Mouse (Mus musculus) limb, embryonic 11.5 days (tissue): ENCODE measurements around the gene Tufm. TPM values are rescaled to one million over a fixed set of nuclear protein-coding genes. Genes with fewer than 3 reads are reported as not detected.

Experiments used
- ATAC-seq: fragments of 200-750 bp; cut with Nextera tagmentation; 2 replicates; pipeline ENCODE4 v1.8.0; 2017; ENCODE audit warnings: low read depth; ENCODE audit not compliant: insufficient number of reproducible peaks, low FRiP score, low TSS enrichment
- DNase-seq: peaks from one replicate; pipeline ENCODE4 v3.0.0-alpha.2; 2015; ENCODE audit warnings: low spot score
- H3K27ac ChIP-seq: fragments of 300-500 bp; sonication (generic); replicated peaks from 2 replicates; pipeline ENCODE4 v1.5.1; 2014; ENCODE audit warnings: low read depth, mild to moderate bottlenecking, low read length
- H3K27me3 ChIP-seq: fragments of 300-500 bp; sonication (generic); 2 replicates; pipeline ENCODE4 v1.6.1; 2014; ENCODE audit warnings: mild to moderate bottlenecking, low read length, mixed read lengths; ENCODE audit not compliant: control insufficient read depth, insufficient read depth
- H3K36me3 ChIP-seq: fragments of 300-500 bp; sonication (generic); 2 replicates; pipeline ENCODE4 v1.6.1; 2014; ENCODE audit warnings: mild to moderate bottlenecking, low read length, moderate library complexity, mixed read lengths; ENCODE audit not compliant: control insufficient read depth, insufficient read depth
- H3K4me1 ChIP-seq: fragments of 300-500 bp; sonication (generic); 2 replicates; pipeline ENCODE4 v1.6.1; 2014; ENCODE audit warnings: low read length, mixed read lengths; ENCODE audit not compliant: control insufficient read depth, insufficient read depth
- H3K4me2 ChIP-seq: fragments of 300-500 bp; sonication (generic); 2 replicates; pipeline ENCODE4 v1.6.1; 2014; ENCODE audit warnings: low read depth, mild to moderate bottlenecking, moderate library complexity; ENCODE audit not compliant: severe bottlenecking
- H3K4me3 ChIP-seq: fragments of 300-500 bp; sonication (generic); 2 replicates; pipeline ENCODE4 v1.5.1; 2014; ENCODE audit warnings: low read depth, low read length
- H3K9ac ChIP-seq: fragments of 300-500 bp; sonication (generic); 2 replicates; pipeline ENCODE4 v1.6.1; 2014; ENCODE audit warnings: mild to moderate bottlenecking, low read length
- H3K9me3 ChIP-seq: fragments of 300-500 bp; sonication (generic); 2 replicates; pipeline ENCODE4 v1.6.1; 2016; ENCODE audit warnings: low read length; ENCODE audit not compliant: control insufficient read depth
- WGBS: fragments of 180-500 bp; shearing (Covaris S2); extraction: QIAGEN DNeasy Blood & Tissue Kit; methylation state at CpG from one replicate; pipeline ENCODE4 v1.1.7; 2014; 5-methylcytosine and 5-hydroxymethylcytosine counted together
- polyA plus RNA-seq: library from polyadenylated mRNA; unstranded; fragments of >200 nt; fragmentation: Nextera tagmentation; extraction: Ambion mirVana; gene quantifications from 2 replicates; pipeline ENCODE4 v1.2.1, GENCODE M21; 2014

Tufm gene
- polyA plus RNA-seq, 1 experiment from 2014 or later: 165 TPM

DNA sequence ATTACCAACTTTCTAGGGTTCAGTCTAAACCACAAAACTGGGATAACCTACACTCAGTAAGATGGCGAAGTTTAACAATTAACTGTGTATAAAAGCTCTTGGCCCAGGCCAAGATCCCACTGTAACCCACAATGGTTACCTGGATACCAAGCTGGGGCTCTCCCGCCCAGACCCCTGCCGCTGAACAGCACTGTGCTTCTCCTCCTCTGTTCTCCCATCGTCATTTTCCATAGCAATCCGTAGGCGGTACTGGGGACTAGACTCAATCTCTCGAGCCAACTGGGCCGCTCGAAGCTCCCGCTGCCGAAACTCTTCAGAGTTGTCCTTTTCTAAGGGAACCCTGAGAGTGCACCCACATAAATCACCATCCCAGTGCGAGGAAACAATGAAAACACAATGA is 10.8 kb downstream of the Tufm start:
- Histone ChIP-seq H3K4me2 (no peak overlapping the region), H3K4me1 (no peaks in the 10 kb centered on the region), H3K4me3 (no peak overlapping the region), H3K27me3 (no peaks in the 10 kb centered on the region), H3K27ac (no peak overlapping the region), H3K36me3 (peaks cover 62% of the 10 kb centered on the region), H3K9me3 (no peaks in the 10 kb centered on the region), H3K9ac (no peak overlapping the region)
- WGBS: 93% methylated on average over 12 of the region's 12 CpGs
- DNase-seq (no peak), ATAC-seq (no peak)

DNA sequence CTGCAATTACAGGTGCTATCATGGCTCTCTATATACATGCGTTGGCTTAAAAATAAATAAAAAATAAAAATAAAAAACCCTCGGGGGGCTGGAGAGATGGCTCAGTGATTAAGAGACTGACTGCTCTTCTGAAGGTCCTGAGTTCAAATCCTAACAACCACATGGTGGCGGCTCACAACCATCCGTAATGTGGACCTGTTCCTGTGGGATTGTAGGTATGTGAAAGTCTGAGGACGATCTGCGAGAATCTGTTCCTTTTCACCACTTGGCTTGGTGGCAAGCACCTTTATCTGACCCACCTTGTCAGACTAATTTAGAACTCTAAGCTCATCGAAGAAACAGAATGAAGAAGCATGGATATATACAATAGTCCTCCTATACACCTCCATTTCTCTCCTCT is 12.3 kb downstream of the Tufm start:
- no peak for DNase-seq
- WGBS: 93% methylated on average over 7 of the region's 7 CpGs
- no peak overlapping the region for H3K27ac ChIP-seq
- no peaks in the 10 kb centered on the region for H3K27me3 ChIP-seq
- no peaks in the 10 kb centered on the region for H3K4me1 ChIP-seq
- no peaks in the 10 kb centered on the region for H3K9me3 ChIP-seq
- no peak for ATAC-seq
- no peak overlapping the region for H3K4me3 ChIP-seq
- H3K9ac ChIP-seq: no peak overlapping the region
- H3K4me2 ChIP-seq: no peak overlapping the region
- peaks cover 49% of the 10 kb centered on the region for H3K36me3 ChIP-seq

DNA sequence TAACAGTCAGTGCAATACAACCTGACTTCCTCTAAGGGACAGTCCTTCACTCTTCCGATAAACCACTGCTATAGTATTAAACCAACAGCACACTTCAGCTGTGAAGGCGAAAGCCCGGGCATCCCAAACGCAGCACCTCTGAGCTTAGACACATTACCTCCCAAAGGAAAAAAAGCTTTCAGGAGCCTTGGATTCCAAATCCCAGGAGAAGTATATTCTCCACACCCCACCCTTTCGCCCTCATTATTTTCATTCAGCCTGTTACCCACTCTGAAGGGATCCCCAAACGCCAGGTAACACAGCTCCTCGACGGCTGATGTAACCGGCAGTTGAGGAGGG is 14.5 kb downstream of the Tufm start:
- H3K27ac ChIP-seq: peak overlapping the region; percentile 80
- H3K9ac ChIP-seq: peak overlapping the region; percentile 100
- H3K27me3 ChIP-seq: no peaks in the 10 kb centered on the region
- no peak for ATAC-seq
- peaks cover 30% of the 10 kb centered on the region for H3K36me3 ChIP-seq
- no peak for DNase-seq
- H3K9me3 ChIP-seq: no peaks in the 10 kb centered on the region
- no peaks in the 10 kb centered on the region for H3K4me1 ChIP-seq
- H3K4me2 ChIP-seq: peak overlapping the region; percentile 77
- peak overlapping the region; percentile 96 for H3K4me3 ChIP-seq
- 7% methylated on average over 9 of the region's 9 CpGs for WGBS

DNA sequence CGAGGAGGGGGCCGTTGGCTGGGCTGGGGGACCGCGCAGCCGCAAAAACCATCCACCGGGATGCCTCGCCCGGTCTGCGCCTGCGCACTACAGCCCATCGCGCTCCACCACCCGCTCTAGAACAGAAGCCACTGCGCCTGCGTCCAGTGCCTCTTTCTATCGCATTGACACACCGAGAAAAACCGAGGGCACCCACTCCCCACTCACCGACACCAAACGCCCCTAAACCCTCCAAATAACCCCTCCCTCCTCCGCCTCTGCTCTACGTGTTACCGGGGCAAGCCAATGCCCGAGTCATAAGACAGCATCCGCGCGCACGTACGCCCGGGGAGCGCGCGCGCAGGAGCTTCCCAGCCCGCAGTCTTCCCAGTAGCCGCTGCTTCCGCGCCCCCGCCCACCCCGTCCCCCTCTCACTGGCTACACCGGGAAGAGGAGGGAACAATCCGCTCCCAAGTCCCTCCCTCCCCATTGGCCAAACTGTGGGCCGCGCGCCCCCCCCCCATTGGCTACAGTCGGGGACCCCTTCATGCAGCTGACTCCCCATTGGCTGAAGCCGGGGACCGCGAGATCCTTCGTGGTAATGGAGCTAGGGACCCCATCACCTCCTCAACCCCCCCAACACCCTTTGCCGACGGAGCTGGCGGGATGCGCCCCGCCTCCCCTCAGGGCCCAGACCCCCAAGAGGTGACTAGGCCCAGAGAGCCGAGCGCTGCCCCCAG is 15.0 kb downstream of the Tufm start:
- peak overlapping the region; percentile 100 for H3K27ac ChIP-seq
- 0% methylated on average over 49 of the region's 57 CpGs for WGBS

DNA sequence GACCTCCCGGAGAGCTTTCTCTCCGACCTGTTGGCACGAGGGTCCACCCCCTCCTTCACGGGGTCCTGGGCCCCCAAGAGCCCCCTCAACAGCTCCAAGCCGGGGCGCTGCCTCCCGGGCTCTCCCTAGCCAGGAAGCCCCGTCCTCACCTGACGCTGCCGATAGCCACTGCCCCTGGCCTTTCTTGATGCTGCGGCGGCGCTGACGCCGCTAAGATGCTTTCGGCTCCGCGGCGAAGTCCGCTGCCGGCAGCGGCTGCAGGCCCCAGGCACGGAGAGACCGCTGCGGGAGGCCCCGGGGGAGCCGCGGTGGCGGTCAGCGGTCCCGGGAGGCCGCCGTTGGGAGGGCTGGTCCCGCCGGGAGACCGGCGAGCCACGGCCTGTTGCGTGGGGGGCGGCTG is 15.6 kb downstream of the Tufm start:
- H3K9me3 ChIP-seq: no peaks in the 10 kb centered on the region
- peak overlapping the region; percentile 43 for H3K4me2 ChIP-seq
- H3K4me3 ChIP-seq: peak overlapping the region; percentile 96
- ATAC-seq (no peak), DNase-seq (no peak)
- WGBS: 0% methylated on average over 40 of the region's 40 CpGs
- no peaks in the 10 kb centered on the region for H3K4me1 ChIP-seq
- peak overlapping the region; percentile 100 for H3K9ac ChIP-seq
- H3K27me3 ChIP-seq: no peaks in the 10 kb centered on the region
- peaks cover 21% of the 10 kb centered on the region for H3K36me3 ChIP-seq
- peak overlapping the region; percentile 100 for H3K27ac ChIP-seq

More for the DNA sequence above, 15.0 kb downstream of the Tufm start:
- Histone ChIP-seq H3K9ac (peak overlapping the region; percentile 100), H3K9me3 (no peaks in the 10 kb centered on the region), H3K36me3 (peaks cover 25% of the 10 kb centered on the region), H3K27me3 (no peaks in the 10 kb centered on the region), H3K4me2 (peak overlapping the region; percentile 77), H3K4me3 (peak overlapping the region; percentile 96), H3K4me1 (no peaks in the 10 kb centered on the region)
- ATAC-seq: peak; percentile 92
- DNase-seq: peak; percentile 95

DNA sequence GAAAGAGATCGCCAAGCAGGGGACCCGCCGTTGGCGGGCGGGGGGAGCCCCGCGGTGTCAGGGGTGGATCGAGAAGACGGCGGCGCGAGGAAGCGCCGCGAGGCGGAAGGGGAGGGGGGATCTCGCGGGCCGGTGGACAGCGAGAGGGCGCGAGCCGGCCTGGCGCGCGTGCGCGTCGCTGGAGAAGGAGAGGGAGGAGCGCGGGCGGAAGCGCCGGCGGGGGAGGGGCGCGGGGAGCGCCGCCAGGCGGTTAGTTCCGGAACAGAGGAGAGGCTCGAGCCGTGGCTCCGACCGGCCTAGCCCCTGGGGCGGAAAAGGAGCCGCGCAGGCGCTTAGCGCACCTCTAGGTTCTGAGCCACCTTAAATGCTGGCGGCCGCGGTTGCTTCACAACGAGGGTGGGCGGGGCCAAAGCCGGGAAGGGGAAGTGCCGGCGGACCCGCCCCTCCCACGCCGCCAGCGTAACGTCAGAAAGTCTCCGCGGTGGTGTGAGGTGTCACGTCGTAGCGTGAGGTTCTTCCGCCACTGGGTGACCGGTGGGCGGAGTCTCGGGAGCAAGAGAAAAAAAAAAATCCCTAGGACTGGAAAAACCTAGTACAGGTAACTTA is 16.2 kb downstream of the Tufm start, which contains the start of gene Atxn2l:
Gene Atxn2l, minus strand, starts transcription at position 165 of the 606 bp plus-strand sequence.
- H3K9me3 ChIP-seq: no peaks in the 10 kb centered on the region
- H3K27me3 ChIP-seq: no peaks in the 10 kb centered on the region
- H3K4me2 ChIP-seq: peak within 1 kb of the TSS; percentile 77
- H3K9ac ChIP-seq: peak within 1 kb of the TSS; percentile 100
- peaks cover 14% of the 10 kb centered on the region for H3K36me3 ChIP-seq
- H3K4me1 ChIP-seq: no peaks in the 10 kb centered on the region
- under 1% methylated on average over 62 of the region's 72 CpGs for WGBS
- peak within 1 kb of the TSS; percentile 100 for H3K27ac ChIP-seq
- ATAC-seq: peak; percentile 88
- DNase-seq: peak; percentile 99
- H3K4me3 ChIP-seq: peak within 1 kb of the TSS; percentile 96

DNA sequence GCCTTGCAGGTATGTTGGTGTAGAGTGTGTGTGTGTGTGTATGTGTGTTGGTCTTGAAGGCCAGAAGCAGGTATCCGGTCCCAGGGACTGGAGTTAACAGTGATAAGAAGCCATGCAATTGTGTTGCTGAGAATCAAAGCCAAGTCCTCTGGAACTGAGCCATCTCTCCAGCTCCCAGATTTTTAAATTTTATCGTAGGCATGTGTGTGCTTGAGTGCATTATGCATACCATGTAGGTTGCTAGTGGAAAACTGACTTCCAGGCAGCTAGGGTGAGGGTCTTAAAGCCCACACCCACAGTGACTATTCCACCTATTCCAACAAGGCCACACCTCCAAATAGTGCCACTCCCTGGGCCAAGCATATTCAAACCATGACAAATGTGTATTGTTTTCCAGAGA is 17.8 kb downstream of the Tufm start:
- Histone ChIP-seq H3K27me3 (no peaks in the 10 kb centered on the region), H3K4me2 (no peak overlapping the region), H3K4me1 (no peaks in the 10 kb centered on the region), H3K9me3 (no peaks in the 10 kb centered on the region), H3K36me3 (peaks cover 10% of the 10 kb centered on the region), H3K4me3 (no peak overlapping the region), H3K9ac (no peak overlapping the region), H3K27ac (no peak overlapping the region)
- DNase-seq (no peak), ATAC-seq (no peak)
- WGBS: 90% methylated on average over 2 of the region's 2 CpGs

DNA sequence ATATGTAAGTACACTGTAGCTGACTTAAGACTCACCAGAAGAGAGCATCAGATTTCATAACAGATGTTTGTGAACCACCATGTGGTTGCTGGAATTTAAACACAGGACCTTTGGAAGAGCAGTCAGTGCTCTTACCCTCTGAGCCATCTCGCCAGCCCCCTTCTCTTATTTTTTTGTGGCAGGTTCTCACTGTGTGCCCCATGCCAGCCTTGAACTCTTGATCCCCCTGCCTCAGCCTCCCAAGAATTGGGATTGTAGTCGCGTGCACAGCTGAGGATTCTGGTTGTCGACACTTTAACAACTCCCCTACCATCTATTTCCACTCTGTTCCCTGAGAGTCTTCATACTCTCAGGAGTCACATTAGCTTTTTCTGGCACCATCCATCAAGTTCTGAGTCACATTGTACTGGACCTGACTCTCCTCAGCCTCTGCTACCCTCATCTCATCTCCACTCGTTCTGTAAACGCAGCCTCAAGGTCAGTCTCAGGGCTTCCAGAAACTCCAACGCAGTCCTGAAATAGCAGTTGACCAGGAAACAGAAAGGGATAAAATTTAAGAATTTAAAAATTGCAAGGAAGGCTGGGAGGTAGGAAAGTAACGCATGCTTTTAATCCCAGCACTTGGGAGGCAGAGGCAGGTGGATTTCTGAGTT is 20.1 kb downstream of the Tufm start:
- DNase-seq (no peak), ATAC-seq (no peak)
- H3K4me2 ChIP-seq: no peak overlapping the region
- no peak overlapping the region for H3K27ac ChIP-seq
- H3K4me1 ChIP-seq: no peaks in the 10 kb centered on the region
- WGBS: 89% methylated on average over 8 of the region's 8 CpGs
- no peaks in the 10 kb centered on the region for H3K36me3 ChIP-seq
- H3K9me3 ChIP-seq: no peaks in the 10 kb centered on the region
- no peak overlapping the region for H3K4me3 ChIP-seq
- H3K9ac ChIP-seq: no peak overlapping the region
- H3K27me3 ChIP-seq: no peaks in the 10 kb centered on the region
